Mouse (Mus musculus) layer of hippocampus, adult 9-10 months (tissue): ENCODE results near the gene Cnn3.

Experiments
- DNase-seq: peaks from one replicate; pipeline ENCODE4 v3.0.0; 2022; ENCODE audit warnings: low spot score

Gene Cnn3

GRCm38 (mm10) chr3:121418850-121419435 lies 7.4 kb upstream of the Cnn3 start:
- DNase-seq = no peak

- no peak for DNase-seq
Measured at GRCm38 (mm10) chr3:121422405-121422804, 3.9 kb upstream of the Cnn3 start.

- no peak for DNase-seq
Measured at GRCm38 (mm10) chr3:121426621-121427519, 573 bp downstream of the Cnn3 start.

DNA sequence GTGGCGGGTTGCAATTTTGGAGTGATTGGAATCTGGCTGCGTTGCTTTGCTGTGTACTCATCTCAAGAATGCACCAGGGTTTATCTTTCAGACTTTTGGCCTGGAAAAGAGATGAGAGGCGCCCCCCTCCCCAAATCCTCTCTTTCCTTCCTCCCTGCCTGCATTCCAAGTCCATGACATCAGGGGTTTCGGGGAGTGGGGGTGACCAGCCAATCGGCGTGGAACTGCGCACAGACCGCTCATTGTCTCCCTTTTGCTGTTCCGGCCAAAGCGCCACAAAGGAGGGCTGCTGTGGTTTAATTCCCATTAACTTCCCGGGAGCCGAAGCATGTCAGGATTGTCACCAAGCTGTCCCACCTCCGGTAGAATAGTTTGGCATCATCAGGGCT lies 1.2 kb downstream of the Cnn3 start:
- peak; percentile 33 for DNase-seq

DNA sequence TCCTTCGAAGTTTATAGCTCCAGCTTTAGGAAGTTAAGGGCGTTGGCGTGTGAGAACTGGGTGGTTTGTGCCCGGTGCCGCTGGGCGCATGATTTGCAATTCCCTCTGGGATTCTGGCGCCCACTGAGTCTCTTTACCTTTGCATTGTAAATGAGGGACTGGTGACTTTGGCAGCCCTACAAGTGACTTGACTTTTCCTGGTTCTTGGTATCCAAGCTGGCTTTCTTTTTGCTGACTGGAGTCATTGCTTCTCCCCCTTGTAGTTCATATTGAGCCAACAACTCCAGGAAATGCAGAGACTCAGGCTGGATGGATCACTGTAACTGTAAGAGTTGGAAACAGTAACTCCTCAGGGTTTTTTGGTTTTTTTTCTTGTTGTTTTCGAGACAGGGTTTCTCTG lies 1.9 kb downstream of the Cnn3 start:
- no peak for DNase-seq

DNA sequence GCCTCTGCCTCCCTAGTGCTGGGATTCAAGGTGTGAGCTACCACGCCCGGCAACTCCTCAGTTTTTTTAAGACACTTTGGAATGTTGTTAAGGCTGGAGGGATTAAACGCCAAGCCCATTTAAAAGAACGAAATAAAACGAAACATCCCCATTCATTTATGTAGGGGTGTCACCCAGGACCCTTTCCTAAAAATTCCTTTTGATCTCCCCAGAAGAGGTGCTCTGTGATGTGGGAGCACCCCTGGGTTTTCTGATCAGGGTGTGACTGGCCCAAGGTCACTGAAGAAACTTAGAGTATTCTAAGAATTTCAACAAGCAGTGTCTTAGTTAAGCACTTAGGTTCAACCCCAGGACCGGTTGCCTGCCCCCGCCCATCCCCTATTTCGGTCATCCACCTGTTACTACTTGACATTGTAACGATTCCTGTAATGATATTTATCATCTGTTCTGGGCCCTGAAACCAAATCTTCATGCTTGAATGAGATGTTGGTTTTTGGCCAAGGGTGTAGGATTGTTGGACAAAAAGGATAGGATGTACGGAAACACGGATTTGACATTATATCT lies 2.5 kb downstream of the Cnn3 start:
- DNase-seq = no peak

GRCm38 (mm10) chr3:121429469-121429868 lies 3.2 kb downstream of the Cnn3 start:
- no peak for DNase-seq

- DNase-seq = no peak
Measured at GRCm38 (mm10) chr3:121430289-121430936, 4.1 kb downstream of the Cnn3 start.

DNA sequence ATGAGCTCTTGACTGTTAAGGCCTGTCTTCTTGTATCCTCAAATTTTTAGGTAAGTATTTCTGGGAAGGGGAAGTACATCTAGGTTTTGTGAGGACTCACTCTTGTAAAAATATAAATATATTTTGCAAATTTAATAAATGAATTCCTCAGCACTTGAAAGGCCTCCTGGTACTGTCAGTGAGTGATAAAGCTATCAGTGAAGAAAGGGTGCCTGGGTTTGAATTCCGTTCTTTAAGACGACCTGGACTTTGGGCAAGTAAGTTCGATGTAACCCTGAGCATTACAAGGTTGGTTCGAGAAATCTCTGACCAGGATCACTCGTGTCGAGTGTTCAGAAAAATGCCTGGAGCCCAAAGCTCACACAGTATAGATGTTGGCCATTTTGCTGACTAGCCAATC lies 7.1 kb downstream of the Cnn3 start:
- DNase-seq = no peak

- DNase-seq = no peak
Measured at GRCm38 (mm10) chr3:121433968-121434533, 7.8 kb downstream of the Cnn3 start.

DNA sequence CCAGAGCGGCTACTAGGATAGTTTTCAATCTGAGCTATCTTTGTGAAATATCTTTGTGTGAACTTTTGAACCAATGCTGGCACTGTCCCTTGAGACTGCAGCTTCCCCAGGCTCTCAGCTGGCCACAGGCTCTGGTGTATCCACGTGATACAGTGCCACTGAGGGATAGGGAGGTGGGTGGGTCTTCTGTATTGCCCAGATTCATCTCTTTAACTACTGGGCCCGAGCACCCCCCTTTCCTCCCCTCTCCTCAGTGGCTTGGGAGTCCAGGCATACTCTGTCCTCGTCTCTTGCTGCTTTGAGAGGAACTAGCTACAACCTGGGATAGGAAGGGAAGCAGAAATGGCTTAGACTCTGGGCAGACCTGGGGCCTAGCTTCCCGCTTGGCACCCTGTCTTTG lies 9.0 kb downstream of the Cnn3 start:
- DNase-seq = no peak

GRCm38 (mm10) chr3:121437070-121437469 lies 10.8 kb downstream of the Cnn3 start:
- DNase-seq = no peak

DNA sequence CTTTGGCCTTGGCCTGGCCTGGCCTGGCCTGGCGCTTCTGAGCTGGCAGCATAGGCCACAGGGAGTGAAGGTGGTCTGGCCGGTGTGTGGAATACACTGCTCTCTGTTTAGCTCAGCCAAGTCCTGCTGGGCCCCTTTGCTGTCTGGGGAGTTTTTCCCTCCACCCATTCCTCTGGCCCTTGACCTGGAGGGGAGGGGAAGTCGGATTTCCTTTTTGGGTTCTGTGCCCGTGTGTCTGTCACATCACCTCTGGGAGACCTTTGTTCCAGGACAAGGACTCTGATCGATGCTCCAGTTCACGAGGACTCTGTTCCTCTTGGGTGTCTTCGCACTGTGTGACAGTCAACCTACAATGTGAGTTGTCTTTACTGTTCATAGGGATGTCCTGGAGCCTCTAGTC lies 11.7 kb downstream of the Cnn3 start:
- DNase-seq = no peak

GRCm38 (mm10) chr3:121439623-121440161 lies 13.4 kb downstream of the Cnn3 start:
- no peak for DNase-seq

DNA sequence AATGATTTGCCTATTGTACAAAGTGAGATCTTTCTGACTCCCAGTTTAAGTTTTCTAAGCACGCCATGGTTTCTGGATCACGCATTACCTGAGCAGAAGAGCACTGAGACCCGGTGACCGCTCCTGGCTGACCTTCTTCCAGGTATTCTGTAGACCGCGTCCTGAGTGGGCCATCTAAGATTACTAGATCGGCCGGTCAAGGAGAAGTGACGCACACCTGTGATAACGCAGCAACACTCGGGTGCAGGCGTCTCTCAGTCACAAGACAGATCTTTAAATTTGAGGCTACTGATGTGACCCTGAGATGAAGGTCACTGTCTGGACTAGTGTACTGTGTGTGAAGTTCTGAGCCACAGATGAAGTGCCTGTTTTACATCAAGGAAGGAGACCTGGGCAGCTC lies 15.2 kb downstream of the Cnn3 start:
- DNase-seq = no peak

- no peak for DNase-seq
Measured at GRCm38 (mm10) chr3:121442288-121442687, 16.0 kb downstream of the Cnn3 start.

DNA sequence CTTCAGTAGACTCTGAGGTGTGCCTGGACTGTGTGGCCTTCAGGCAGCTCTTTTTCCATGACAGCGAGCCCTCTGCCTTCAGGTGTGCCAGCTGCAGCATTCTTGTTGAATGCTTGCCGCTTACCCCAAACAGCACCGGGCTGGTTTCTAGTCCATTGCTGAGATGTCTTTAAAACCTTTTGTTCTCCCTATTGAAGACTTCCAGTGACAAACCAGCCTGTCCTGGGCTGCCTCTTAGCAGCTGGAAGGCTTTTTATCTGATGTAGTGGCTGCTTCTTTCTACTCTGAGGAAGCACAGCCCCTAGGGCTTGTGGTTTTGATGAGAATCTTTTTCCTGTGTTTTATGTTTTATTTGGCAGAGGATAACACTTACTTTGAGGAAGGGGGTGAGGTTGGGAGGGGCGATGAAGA lies 17.6 kb downstream of the Cnn3 start:
- DNase-seq = no peak

DNA sequence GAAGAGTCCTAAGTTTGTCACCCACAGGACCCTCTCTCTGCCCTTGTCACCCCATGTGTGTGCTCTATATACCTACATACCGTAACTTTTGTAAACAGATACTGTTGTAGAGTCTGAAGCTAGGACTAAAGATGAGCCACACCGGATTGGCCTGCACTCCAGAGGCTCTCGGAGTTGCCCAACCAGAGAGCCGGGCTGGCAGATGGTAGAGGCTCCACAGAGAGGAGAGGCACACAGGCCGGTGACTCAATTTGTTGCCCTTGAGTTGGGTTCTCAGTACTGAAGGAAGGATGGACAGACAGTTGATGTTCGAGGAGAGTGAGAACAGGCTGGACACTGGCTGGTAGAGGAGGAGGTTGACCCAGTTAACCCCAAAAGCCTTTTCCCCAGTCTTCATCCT lies 18.1 kb downstream of the Cnn3 start:
- DNase-seq = no peak

GRCm38 (mm10) chr3:121446454-121446853 lies 20.2 kb downstream of the Cnn3 start:
- no peak for DNase-seq

DNA sequence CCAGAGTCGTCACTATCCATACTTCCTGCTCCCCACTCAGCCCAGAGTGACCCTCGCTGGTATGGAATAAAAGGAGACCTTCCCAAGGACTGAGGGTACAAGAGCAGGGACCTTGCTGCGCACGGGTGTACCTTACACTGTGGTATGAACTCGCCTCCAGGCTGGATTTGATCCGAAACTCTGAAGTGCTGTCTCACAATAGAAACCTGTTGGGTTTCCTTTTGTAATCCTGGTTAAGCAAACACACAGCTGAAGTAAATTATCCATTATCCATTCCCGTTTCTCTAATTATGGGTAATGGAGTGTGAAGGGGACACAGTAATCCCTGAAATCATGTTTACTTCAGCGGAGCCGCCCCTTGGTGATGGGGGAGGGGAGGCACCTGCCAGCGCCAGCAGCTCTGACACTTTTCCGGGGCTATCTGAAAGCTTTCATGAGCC lies 21.8 kb downstream of the Cnn3 start:
- DNase-seq = no peak

DNA sequence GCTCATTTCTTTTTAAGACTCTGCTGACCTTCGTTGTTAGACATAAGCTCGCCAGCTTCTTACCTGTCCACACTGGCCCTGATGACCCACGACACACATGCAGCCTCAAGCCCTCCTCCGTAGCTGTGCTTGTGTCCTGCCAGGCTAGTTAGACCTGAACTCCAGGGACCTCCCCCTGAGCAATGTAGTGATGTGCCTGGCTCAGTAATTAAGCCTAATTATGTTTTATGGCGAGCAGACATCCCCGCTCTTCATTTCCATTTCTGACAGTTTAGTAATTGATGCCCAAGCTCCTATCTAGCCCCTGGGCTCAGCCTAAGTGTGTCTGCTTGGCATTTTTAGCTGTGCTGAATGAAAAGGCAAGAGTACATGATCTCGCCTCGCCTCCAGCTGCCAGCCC lies 22.3 kb downstream of the Cnn3 start:
- no peak for DNase-seq

DNA sequence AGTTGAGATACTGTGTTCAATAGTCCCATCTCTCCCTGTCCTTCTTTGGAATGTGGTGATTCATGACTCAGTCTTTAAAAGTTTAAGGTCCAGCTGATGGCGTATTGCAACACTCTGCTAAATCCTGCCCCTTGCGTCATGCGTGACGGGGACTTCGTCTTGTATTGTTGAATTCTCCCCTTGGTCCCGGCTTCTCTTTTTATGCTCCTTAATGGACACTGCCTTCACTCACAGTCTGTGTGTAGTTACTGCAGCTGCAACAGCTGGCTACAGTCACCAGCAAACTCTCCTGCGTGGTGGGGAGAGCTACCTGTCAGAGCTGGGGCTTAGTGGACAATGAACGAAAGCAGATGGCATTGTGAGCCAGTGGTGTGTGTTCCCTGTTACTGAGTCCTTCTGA lies 23.2 kb downstream of the Cnn3 start:
- DNase-seq = no peak
